ENCODE assay signal across 10 mouse cellular contexts in the genomic region with DNA sequence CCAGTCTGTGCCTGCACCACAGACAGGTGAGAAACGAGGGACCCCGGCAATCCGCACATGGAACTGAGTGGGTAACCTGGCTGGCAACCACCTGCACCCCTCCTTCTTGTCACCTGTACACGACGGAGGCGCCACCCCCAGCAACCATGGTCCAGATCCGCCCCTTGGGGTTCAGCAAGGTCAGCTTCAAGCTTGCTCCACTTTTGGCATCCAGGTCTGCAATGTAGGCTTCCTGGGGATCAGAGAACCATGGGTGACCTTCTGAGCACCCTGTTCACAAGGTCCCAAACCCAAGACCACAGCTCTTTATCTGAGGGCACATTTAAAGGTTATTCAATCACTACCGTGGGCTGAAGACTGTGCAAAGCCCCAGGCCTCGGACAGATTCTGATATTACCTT.
"Had no signal": no experiment of that assay in that cellular context is flagged by ENCODE, and none has a peak within 500 bp of the region (broad histone marks: within the 10 kb centered on the region; RNA-seq: fewer than 3 reads in every experiment).

No protein-coding gene starts in this region.

- ATAC-seq: lung, postnatal 0 days; midbrain, embryonic 13.5 days had no signal

- H3K4me1 ChIP-seq: limb, embryonic 12.5 days; midbrain, embryonic 13.5 days had no signal

- H3K4me3 ChIP-seq: layer of hippocampus, adult 2 months; limb, embryonic 12.5 days; midbrain, embryonic 13.5 days had no signal

- H3K9me3 ChIP-seq: limb, embryonic 12.5 days; midbrain, embryonic 13.5 days had no signal

- DNase-seq: liver; lung, adult 2 months; lung, postnatal 36 days; right cerebral cortex, postnatal 14 days; thymus, postnatal 4 days had no signal

- H3K27ac ChIP-seq: layer of hippocampus, adult 2 months; limb, embryonic 12.5 days; liver, embryonic 14.5 days; midbrain, embryonic 13.5 days had no signal

- H3K9ac ChIP-seq: limb, embryonic 12.5 days; liver, embryonic 14.5 days; midbrain, embryonic 13.5 days had no signal

- H3K4me2 ChIP-seq: limb, embryonic 12.5 days; midbrain, embryonic 13.5 days had no signal

- H3K27me3 ChIP-seq: limb, embryonic 12.5 days; midbrain, embryonic 13.5 days had no signal
